In genomic region chr8:105593859-105594258, GRCm38 (mm10) we compare ENCODE assay signal across 8 mouse cellular contexts. TPM values are rescaled to one million over a fixed set of nuclear protein-coding genes. Genes with fewer than 3 reads are reported as not detected.
DNase-seq lines count a peak whose midpoint lies in the region; ATAC-seq lines count a peak whose summit lies in the region.

No protein-coding gene starts in this region.

- H3K4me3 ChIP-seq in brown adipose tissue, adult 24 weeks (ENCODE audit: insufficient read depth, low read depth, low read length), result peak overlapping the region; percentile 67
- H3K4me3 ChIP-seq in heart, embryonic 13.5 days, result peak overlapping the region; percentile 43
- no peak overlapping the region for H3K4me3 ChIP-seq in forebrain, embryonic 14.5 days (ENCODE audit: low read depth, low read length)

- no peak for ATAC-seq in heart, embryonic 13.5 days (ENCODE audit: extremely low read depth, insufficient number of reproducible peaks, low FRiP score, low TSS enrichment)
- ATAC-seq in megakaryocyte, adult 5-6 weeks (ENCODE audit: poor library complexity, severe bottlenecking), result no peak
- ATAC-seq in forebrain, embryonic 14.5 days, result no peak

- intact Hi-C loops in left cerebral cortex, postnatal 10 days (cut with DNase I), result no loop called here

- H3K9me3 ChIP-seq in heart, embryonic 13.5 days, result peaks cover 4% of the 10 kb centered on the region; the same call in 1 of the 2 replicates
- no peaks in the 10 kb centered on the region for H3K9me3 ChIP-seq in forebrain, embryonic 14.5 days (replicated peaks; ENCODE audit: control insufficient read depth, low read length)

- DNase-seq in left cerebral cortex, postnatal 10 days (ENCODE audit: extremely low spot score in 1 of 2, low spot score in 2 of 2), result peak; percentile 29 to 35
- DNase-seq in left cerebral cortex, adult 8-10 months (ENCODE audit: low spot score in 2 of 2), result no peak
- peak; percentile 65 for DNase-seq in kidney, postnatal 10 days
- DNase-seq in right cerebral cortex, postnatal 14 days, result peak; percentile 26
- no peak for DNase-seq in forebrain, embryonic 14.5 days (ENCODE audit: low spot score)

- H3K36me3 ChIP-seq in heart, embryonic 13.5 days, result no peaks in the 10 kb centered on the region
- no peaks in the 10 kb centered on the region for H3K36me3 ChIP-seq in forebrain, embryonic 14.5 days (ENCODE audit: control insufficient read depth, insufficient read depth, low read length)

- peak overlapping the region; percentile 67 for H3K4me2 ChIP-seq in heart, embryonic 13.5 days
- no peak overlapping the region for H3K4me2 ChIP-seq in forebrain, embryonic 14.5 days (ENCODE audit: low read length)

- H3K4me1 ChIP-seq in brown adipose tissue, adult 24 weeks (ENCODE audit: control insufficient read depth, insufficient read depth, insufficient read length, low read length), result peaks cover 7% of the 10 kb centered on the region; the same call in 1 of the 2 replicates
- peaks cover 33% of the 10 kb centered on the region for H3K4me1 ChIP-seq in heart, embryonic 13.5 days
- no peaks in the 10 kb centered on the region for H3K4me1 ChIP-seq in forebrain, embryonic 14.5 days (ENCODE audit: control insufficient read depth, insufficient read depth, low read length)

- peak overlapping the region; percentile 75 for H3K9ac ChIP-seq in heart, embryonic 13.5 days
- no peak overlapping the region for H3K9ac ChIP-seq in forebrain, embryonic 14.5 days (ENCODE audit: low read length)

- 8% methylated on average over 15 of the region's 15 CpGs for WGBS in heart, embryonic 13.5 days
- WGBS in forebrain, embryonic 14.5 days, result 28% methylated on average over 15 of the region's 15 CpGs

- H3K27me3 ChIP-seq in heart, embryonic 13.5 days (replicated peaks), result no peaks in the 10 kb centered on the region
- H3K27me3 ChIP-seq in forebrain, embryonic 14.5 days (replicated peaks; ENCODE audit: control insufficient read depth, insufficient read depth, low read length), result no peaks in the 10 kb centered on the region

- peak overlapping the region; percentile 89 for H3K27ac ChIP-seq in brown adipose tissue, adult 24 weeks (replicated peaks; ENCODE audit: low read depth, low read length)
- H3K27ac ChIP-seq in heart, embryonic 13.5 days (replicated peaks), result peak overlapping the region; percentile 89
- no peak overlapping the region for H3K27ac ChIP-seq in forebrain, embryonic 14.5 days (ENCODE audit: low read depth, low read length)

RNA-seq across cellular contexts. Expression of gene Ripor1, which starts 11.2 kb away (rescaled TPM):
- 10 to 100 TPM; 74.5 to 76.2 TPM for total RNA-seq in left cerebral cortex, postnatal 10 days (2021)
- 10 to 100 TPM; 65.5 to 70.5 (median 67.3) TPM for total RNA-seq in left cerebral cortex, adult 8-10 months (2022)
- 13.4 and 14.4 TPM in 2 replicates for polyA plus RNA-seq in brown adipose tissue, adult 24 weeks (2012; ENCODE audit: insufficient read depth, insufficient read length, missing spikeins)
- 32.1 and 32.5 TPM in 2 replicates for polyA plus RNA-seq in heart, embryonic 13.5 days (2015; fragmentation: Nextera tagmentation; extraction: Ambion mirVana)
- total RNA-seq in megakaryocyte, adult 5-6 weeks (2015), result 13.5 and 16.9 TPM in 2 replicates
- total RNA-seq in megakaryocyte, adult 5-6 weeks (2017), result 1.6 and 2.6 TPM in 2 replicates
- 14.9 and 21.7 TPM in 2 replicates for polyA plus RNA-seq in forebrain, embryonic 14.5 days (2014; fragmentation: Nextera tagmentation; extraction: Ambion mirVana)

RNA-seq across cellular contexts. Expression of gene Atp6v0d1, which starts 28.0 kb away (rescaled TPM):
- total RNA-seq in left cerebral cortex, postnatal 10 days (2021), result 100 to 1,000 TPM; 346 to 352 TPM
- total RNA-seq in left cerebral cortex, adult 8-10 months (2022), result 100 to 1,000 TPM; 297 to 314 (median 303) TPM
- 52.7 and 65.1 TPM in 2 replicates for polyA plus RNA-seq in brown adipose tissue, adult 24 weeks (2012; ENCODE audit: insufficient read depth, insufficient read length, missing spikeins)
- polyA plus RNA-seq in heart, embryonic 13.5 days (2015; fragmentation: Nextera tagmentation; extraction: Ambion mirVana), result 58.1 and 60.9 TPM in 2 replicates
- total RNA-seq in megakaryocyte, adult 5-6 weeks (2015), result 222 and 239 TPM in 2 replicates
- 86.2 and 101 TPM in 2 replicates for total RNA-seq in megakaryocyte, adult 5-6 weeks (2017)
- polyA plus RNA-seq in forebrain, embryonic 14.5 days (2014; fragmentation: Nextera tagmentation; extraction: Ambion mirVana), result 194 and 211 TPM in 2 replicates

RNA-seq across cellular contexts. Expression of gene Ctcf, which starts 42.5 kb away (rescaled TPM):
- total RNA-seq in left cerebral cortex, postnatal 10 days (2021), result 10 to 100 TPM; 54.3 to 55.9 TPM
- 10 to 100 TPM; 65.3 to 80.8 (median 68.8) TPM for total RNA-seq in left cerebral cortex, adult 8-10 months (2022)
- 18.5 and 22.9 TPM in 2 replicates for polyA plus RNA-seq in brown adipose tissue, adult 24 weeks (2012; ENCODE audit: insufficient read depth, insufficient read length, missing spikeins)
- polyA plus RNA-seq in heart, embryonic 13.5 days (2015; fragmentation: Nextera tagmentation; extraction: Ambion mirVana), result 67.1 and 76.2 TPM in 2 replicates
- total RNA-seq in megakaryocyte, adult 5-6 weeks (2015), result 97.0 and 98.3 TPM in 2 replicates
- total RNA-seq in megakaryocyte, adult 5-6 weeks (2017), result 101 and 124 TPM in 2 replicates
- 100 and 108 TPM in 2 replicates for polyA plus RNA-seq in forebrain, embryonic 14.5 days (2014; fragmentation: Nextera tagmentation; extraction: Ambion mirVana)

RNA-seq across cellular contexts. Expression of gene Agrp, which starts 43.3 kb away (rescaled TPM):
- not detected for total RNA-seq in left cerebral cortex, postnatal 10 days (2021)
- not detected for total RNA-seq in left cerebral cortex, adult 8-10 months (2022)
- polyA plus RNA-seq in brown adipose tissue, adult 24 weeks (2012; ENCODE audit: insufficient read depth, insufficient read length, missing spikeins), result not detected in 2 replicates
- polyA plus RNA-seq in heart, embryonic 13.5 days (2015; fragmentation: Nextera tagmentation; extraction: Ambion mirVana), result 0.23 TPM in 1 of 2 replicates, not detected in the other
- total RNA-seq in megakaryocyte, adult 5-6 weeks (2015), result not detected in 2 replicates
- not detected in 2 replicates for total RNA-seq in megakaryocyte, adult 5-6 weeks (2017)
- 0.72 and 1.8 TPM in 2 replicates for polyA plus RNA-seq in forebrain, embryonic 14.5 days (2014; fragmentation: Nextera tagmentation; extraction: Ambion mirVana)

Comparison
In these comparisons a context has a peak if more than half of its experiments do, and no peak if none do; other contexts are left out.
1. DNase-seq: peak in left cerebral cortex, postnatal 10 days (2 of 2), kidney, postnatal 10 days (single experiment) and right cerebral cortex, postnatal 14 days (single experiment); none in left cerebral cortex, adult 8-10 months (0 of 2) and forebrain, embryonic 14.5 days (single experiment).